Mouse (Mus musculus) neural tube, embryonic 11.5 days (tissue): ENCODE results near the gene Osm. TPM values are rescaled to one million over a fixed set of nuclear protein-coding genes. Genes with fewer than 3 reads are reported as not detected.

Source experiments
- ATAC-seq: fragments of 200-750 bp; cut with Nextera tagmentation; 2 replicates; pipeline ENCODE4 v1.8.0; 2017; ENCODE audit warnings: moderate number of reproducible peaks, mild to moderate bottlenecking, moderate TSS enrichment, moderate library complexity; ENCODE audit not compliant: insufficient read depth, low FRiP score, low TSS enrichment
- DNase-seq: peaks from one replicate; pipeline ENCODE4 v3.0.0-alpha.2; 2015; ENCODE audit warnings: low spot score
- H3K27ac ChIP-seq: fragments of 300-500 bp; sonication (generic); 2 replicates; pipeline ENCODE4 v1.5.1; 2014; ENCODE audit warnings: low read depth, mild to moderate bottlenecking, low read length
- H3K27me3 ChIP-seq: fragments of 300-500 bp; sonication (generic); 2 replicates; pipeline ENCODE4 v1.6.1; 2014; ENCODE audit warnings: mild to moderate bottlenecking, low read length, mixed read lengths; ENCODE audit not compliant: control insufficient read depth, insufficient read depth
- H3K36me3 ChIP-seq: fragments of 300-500 bp; sonication (generic); 2 replicates; pipeline ENCODE4 v1.6.1; 2014; ENCODE audit warnings: mild to moderate bottlenecking, low read length, moderate library complexity, mixed read lengths; ENCODE audit not compliant: control insufficient read depth, insufficient read depth
- H3K4me1 ChIP-seq: fragments of 300-500 bp; sonication (generic); 2 replicates; pipeline ENCODE4 v1.6.1; 2014; ENCODE audit warnings: low read length, mixed read lengths; ENCODE audit not compliant: control insufficient read depth, insufficient read depth
- H3K4me2 ChIP-seq: fragments of 300-500 bp; sonication (generic); 2 replicates; pipeline ENCODE4 v1.6.1; 2014; ENCODE audit warnings: low read depth, mild to moderate bottlenecking, moderate library complexity
- H3K4me3 ChIP-seq: fragments of 300-500 bp; sonication (generic); 2 replicates; pipeline ENCODE4 v1.5.1; 2014; ENCODE audit warnings: low read depth, low read length
- H3K9ac ChIP-seq: fragments of 300-500 bp; sonication (generic); 2 replicates; pipeline ENCODE4 v1.6.1; 2014; ENCODE audit warnings: mild to moderate bottlenecking, low read length
- H3K9me3 ChIP-seq: fragments of 300-500 bp; sonication (generic); 2 replicates; pipeline ENCODE4 v1.6.1; 2016; ENCODE audit warnings: low read length; ENCODE audit not compliant: control insufficient read depth
- WGBS: fragments of 180-500 bp; shearing (Covaris S2); extraction: QIAGEN DNeasy Blood & Tissue Kit; methylation state at CpG from one replicate; pipeline ENCODE4 v1.1.7; 2014; 5-methylcytosine and 5-hydroxymethylcytosine counted together
- polyA plus RNA-seq: library from polyadenylated mRNA; unstranded; fragments of >200 nt; fragmentation: Nextera tagmentation; extraction: Ambion mirVana; gene quantifications from 2 replicates; pipeline ENCODE4 v1.2.1, GENCODE M21; 2014

Gene Osm
- polyA plus RNA-seq, 1 experiment from 2014 or later = not detected

DNA sequence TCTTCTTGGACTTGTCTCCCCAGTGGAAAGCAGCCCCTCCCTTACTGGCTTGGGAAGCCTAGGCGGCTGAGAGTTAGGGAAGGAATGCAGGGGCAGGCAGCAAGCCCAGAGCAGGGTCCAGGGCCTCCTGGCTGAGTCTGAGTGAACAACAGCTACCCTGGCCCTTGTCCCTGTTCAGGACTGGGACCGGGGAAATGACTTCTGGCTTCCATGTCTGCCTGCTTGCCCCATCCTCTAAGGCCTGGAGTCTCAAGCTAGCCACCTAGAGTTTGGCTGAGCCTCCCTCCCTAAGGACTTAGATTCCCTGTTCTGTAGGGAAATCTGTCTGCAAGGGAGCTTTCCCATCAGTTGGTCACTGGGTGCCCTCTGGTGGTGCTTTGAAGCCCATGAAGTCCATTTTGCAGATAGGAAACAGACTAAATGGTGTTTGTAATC, 16.9 kb upstream of the Osm start:
- H3K36me3 ChIP-seq = 0 out of 2 replicates have a peak, but pooled peaks cover 3% of the 10 kb centered on the region
- no peak overlapping the region for H3K9ac ChIP-seq
- 20% methylated on average over 2 of the region's 2 CpGs for WGBS
- H3K9me3 ChIP-seq = peaks cover 4% of the 10 kb centered on the region; the same call in 1 of the 2 replicates
- no peak overlapping the region for H3K4me3 ChIP-seq
- DNase-seq = peak; percentile 60
- peaks cover 12% of the 10 kb centered on the region for H3K27me3 ChIP-seq
- no peak for ATAC-seq
- H3K4me2 ChIP-seq = no peak overlapping the region
- H3K27ac ChIP-seq = no peak overlapping the region
- 0 out of 2 replicates have a peak, but pooled peaks cover 7% of the 10 kb centered on the region for H3K4me1 ChIP-seq

DNA sequence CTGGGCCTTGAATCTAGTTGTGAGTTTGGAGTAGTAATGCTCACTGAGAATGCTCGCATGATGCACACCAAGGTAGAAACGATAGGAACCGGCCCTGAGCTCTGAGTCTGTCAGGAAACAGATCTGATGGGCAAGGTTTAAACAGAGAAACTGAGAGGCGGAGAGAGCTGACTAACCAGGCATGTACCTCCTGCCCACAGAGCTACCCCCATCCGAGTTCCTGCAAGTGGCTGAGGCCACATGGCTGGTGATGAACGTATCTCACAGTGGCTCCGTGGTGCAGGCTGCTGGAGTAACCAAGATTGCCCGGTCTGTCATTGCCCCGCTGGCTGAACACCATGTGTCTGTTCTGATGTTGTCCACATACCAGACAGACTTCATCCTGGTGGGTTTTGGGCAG, 16.3 kb upstream of the Osm start:
- ATAC-seq = no peak
- 68% methylated on average over 9 of the region's 9 CpGs for WGBS

DNA sequence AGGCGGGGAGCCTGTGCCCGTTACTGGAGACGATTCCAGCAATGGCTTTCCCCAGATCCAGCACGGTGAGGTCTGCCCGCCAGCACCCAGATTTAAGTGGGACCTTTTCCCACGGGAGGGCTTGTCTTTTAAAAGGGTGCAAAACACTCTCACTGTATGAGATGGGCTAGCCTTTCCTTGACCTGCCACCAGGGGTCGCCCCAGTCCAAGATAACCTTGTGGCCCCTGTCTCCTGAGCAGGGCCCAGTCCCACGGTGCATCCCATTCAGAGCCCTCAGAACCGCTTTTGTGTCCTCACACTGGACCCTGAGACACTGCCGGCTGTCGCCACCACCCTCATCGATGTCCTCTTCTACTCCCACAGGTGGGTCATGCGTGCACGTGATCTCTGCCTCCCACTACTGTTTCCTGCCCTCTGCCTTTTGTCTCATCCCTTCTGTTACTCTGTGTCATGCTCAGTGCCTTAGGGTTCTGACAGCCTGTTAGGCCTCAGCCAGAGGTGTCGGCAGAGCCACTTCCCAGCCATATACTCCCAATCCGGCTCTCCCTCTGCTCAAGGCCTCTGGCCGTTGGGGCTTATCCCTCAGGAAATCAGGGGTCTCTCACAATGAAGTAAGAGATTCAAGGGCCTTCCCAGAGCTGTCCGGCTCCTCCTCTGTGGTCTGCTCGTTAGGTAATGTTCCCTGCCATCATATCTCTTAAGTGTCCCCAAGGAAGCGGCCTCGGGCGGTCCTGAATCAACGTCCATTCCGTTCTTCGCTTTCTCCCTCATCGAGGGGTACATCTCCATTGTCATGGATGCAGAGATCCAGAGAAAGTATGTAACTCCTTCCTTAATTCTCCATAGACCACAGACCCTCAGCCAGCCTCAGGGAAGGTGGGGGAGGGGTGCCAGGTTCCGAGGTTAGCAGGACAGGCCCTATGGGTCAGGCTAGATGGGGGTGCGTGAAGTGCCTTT, 15.5 kb upstream of the Osm start:
- Histone ChIP-seq H3K4me1 (0 out of 2 replicates have a peak, but pooled peaks cover 7% of the 10 kb centered on the region), H3K4me3 (no peak overlapping the region), H3K27ac (no peak overlapping the region), H3K27me3 (peaks cover 12% of the 10 kb centered on the region), H3K9ac (no peak overlapping the region), H3K9me3 (peaks cover 4% of the 10 kb centered on the region; the same call in 1 of the 2 replicates), H3K36me3 (no peaks in the 10 kb centered on the region), H3K4me2 (no peak overlapping the region)
- WGBS = 49% methylated on average over 28 of the region's 28 CpGs
- ATAC-seq (no peak), DNase-seq (peak; percentile 65)

More for the DNA sequence above, 16.3 kb upstream of the Osm start:
- no peak overlapping the region for H3K27ac ChIP-seq
- no peak overlapping the region for H3K9ac ChIP-seq
- no peak overlapping the region for H3K4me3 ChIP-seq
- no peak overlapping the region for H3K4me2 ChIP-seq
- peaks cover 12% of the 10 kb centered on the region for H3K27me3 ChIP-seq
- no peaks in the 10 kb centered on the region for H3K36me3 ChIP-seq
- DNase-seq = no peak
- 0 out of 2 replicates have a peak, but pooled peaks cover 7% of the 10 kb centered on the region for H3K4me1 ChIP-seq
- peaks cover 4% of the 10 kb centered on the region; the same call in 1 of the 2 replicates for H3K9me3 ChIP-seq

DNA sequence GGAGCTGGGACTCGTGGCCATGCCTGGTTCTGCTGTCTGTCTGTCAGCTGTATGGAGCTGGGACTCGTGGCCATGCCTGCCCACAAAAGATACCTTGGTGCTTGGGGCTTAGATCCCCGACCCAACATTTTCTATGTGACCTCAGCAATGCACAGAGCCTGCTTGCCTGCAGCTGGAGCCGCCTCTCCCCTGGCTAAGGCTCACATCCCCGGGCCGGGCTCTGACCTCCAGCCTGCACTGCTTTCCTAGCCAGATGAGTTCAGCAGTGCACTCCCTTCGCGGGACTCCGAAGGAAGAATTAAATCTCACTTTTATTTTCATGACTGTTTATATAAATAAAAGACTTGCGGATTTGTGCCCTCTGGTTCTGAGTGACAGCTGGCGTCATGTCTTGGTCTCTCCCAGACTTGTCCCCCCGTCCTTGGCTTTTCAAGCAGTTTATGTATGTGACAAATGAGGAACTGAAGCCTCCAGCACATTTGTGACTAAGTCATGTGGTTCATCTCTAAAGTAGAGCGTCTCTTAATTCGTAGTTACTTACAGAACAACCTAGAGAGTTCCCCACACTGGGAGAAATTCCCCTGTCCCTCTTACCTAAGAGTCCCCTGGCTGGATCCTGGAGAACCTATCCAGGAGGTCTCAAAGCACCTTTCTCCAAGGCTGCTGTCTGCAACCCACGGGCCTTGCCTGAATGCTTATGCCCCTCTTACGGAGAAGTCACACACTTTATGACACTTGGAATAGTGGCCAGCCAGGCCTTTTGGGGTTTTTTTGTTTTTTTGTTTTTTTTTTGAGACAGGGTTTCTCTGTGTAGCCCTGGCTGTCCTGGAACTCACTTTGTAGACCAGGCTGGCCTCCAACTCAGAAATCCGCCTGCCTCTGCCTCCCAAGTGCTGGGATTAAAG, 13.9 kb upstream of the Osm start:
- H3K27ac ChIP-seq = no peak overlapping the region
- no peak overlapping the region for H3K9ac ChIP-seq
- DNase-seq = no peak
- H3K36me3 ChIP-seq = no peaks in the 10 kb centered on the region
- ATAC-seq = no peak
- no peak overlapping the region for H3K4me3 ChIP-seq
- 0 out of 2 replicates have a peak, but pooled peaks cover 7% of the 10 kb centered on the region for H3K4me1 ChIP-seq
- H3K9me3 ChIP-seq = peaks cover 4% of the 10 kb centered on the region; the same call in 1 of the 2 replicates
- no peak overlapping the region for H3K4me2 ChIP-seq
- H3K27me3 ChIP-seq = peaks cover 12% of the 10 kb centered on the region
- 86% methylated on average over 17 of the region's 17 CpGs for WGBS

DNA sequence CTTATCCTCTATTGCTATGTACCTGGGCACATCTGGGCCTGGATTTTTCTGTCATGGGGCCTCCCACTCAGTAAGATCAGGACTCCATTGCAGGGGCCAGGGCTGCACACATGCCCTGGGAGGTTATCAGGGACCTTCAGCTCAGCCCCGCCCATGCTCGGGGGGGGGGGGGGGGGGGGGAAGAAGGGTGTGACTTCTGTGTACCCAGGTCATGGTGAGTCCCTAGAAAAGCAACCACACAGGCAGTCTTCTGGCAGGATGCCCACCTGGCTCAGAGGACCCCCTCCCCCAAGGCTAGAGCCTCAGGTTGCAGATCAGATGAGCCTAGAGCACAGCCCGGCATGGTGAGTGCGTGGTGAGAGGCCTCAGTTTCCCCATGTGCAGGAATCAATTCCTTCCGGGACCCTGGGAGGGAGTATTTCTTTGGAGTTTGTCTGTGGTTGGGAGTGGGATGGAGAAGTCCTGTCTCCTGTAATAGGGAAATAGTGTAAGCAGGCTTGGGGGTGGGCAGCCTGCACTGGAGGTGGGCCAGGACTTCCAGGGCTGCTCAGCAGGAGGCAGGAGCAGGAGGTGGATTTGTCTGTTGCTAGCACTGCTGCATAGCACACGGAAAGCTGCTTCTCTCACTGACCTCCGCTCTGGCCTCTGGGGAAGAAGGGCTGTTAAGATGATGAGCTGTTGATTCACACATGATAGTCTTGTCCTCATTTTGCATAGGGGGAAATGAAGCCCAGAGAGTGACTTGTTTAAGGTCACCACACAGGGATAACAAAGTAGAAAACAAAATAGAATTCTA, 12.6 kb upstream of the Osm start:
- H3K27me3 ChIP-seq = peaks cover 7% of the 10 kb centered on the region
- 29% methylated on average over 7 of the region's 7 CpGs for WGBS
- DNase-seq (no peak), ATAC-seq (no peak)
- H3K9me3 ChIP-seq = no peaks in the 10 kb centered on the region
- no peaks in the 10 kb centered on the region for H3K36me3 ChIP-seq
- H3K4me3 ChIP-seq = no peak overlapping the region
- no peak overlapping the region for H3K9ac ChIP-seq
- H3K27ac ChIP-seq = no peak overlapping the region
- H3K4me2 ChIP-seq = no peak overlapping the region
- no peaks in the 10 kb centered on the region for H3K4me1 ChIP-seq

DNA sequence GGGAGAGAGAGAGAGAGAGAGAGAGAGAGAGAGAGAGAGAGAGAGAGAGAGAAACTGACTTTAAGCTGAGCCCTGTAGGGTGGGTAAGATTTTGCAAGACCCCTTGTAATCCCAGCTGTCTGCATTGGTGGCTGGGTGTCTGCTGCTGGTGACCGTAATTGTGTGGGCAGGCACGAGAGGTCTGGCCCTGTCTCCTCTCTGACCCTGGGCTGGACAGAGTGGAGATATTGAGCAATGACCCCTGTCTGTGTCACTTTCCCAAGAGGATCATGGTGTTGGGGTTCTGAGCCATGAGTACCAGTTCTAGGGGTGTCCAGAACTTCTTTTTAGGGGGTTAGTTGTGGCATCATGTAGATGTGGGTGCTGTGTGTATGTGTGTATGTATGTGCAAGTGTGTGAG, 12.0 kb upstream of the Osm start:
- H3K27ac ChIP-seq = no peak overlapping the region
- no peak overlapping the region for H3K9ac ChIP-seq
- no peak overlapping the region for H3K4me3 ChIP-seq
- H3K27me3 ChIP-seq = peaks cover under 1% of the 10 kb centered on the region
- ATAC-seq (no peak), DNase-seq (no peak)
- WGBS = 47% methylated on average over 2 of the region's 2 CpGs
- H3K9me3 ChIP-seq = no peaks in the 10 kb centered on the region
- no peaks in the 10 kb centered on the region for H3K36me3 ChIP-seq
- H3K4me1 ChIP-seq = no peaks in the 10 kb centered on the region
- H3K4me2 ChIP-seq = no peak overlapping the region

DNA sequence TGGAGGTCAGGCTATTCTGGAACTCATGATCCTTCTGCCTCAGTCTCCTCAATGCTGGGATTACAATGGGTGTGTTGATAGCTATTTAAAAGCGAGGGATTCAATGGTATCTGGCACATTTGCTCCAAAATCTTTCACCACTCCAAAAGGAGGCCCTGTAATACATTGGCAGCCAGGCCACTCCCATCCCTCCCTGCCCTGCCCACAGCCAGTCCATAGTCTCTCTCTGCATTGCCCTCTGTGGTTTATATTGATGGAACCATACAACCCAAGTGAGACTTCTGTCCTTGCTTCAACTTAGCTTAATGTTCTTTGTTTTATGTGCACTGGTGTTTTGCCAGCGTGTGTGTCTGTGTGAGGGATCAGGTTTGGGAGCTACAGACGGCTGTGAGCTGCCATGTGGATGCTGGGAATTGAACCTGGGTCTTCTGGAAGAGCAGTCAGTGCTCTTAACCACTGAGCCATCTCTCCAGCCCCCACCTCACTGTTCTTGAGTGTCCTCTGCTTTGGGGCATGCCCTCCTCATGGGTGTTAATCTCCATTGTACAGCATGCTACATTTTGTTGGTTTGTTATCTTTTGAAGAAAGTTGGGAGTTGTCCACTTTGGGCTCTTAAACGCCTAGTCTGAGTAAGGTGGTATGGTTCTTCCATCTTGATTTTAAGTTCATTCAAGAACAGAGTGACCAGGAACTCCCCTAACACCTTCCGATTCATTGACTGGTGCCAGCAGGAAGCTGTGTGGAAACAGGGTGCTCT, 9.5 kb upstream of the Osm start:
- ATAC-seq = no peak
- Histone ChIP-seq H3K4me1 (no peaks in the 10 kb centered on the region), H3K9ac (no peak overlapping the region), H3K4me2 (no peak overlapping the region), H3K36me3 (no peaks in the 10 kb centered on the region), H3K9me3 (no peaks in the 10 kb centered on the region), H3K27me3 (no peaks in the 10 kb centered on the region), H3K27ac (no peak overlapping the region), H3K4me3 (no peak overlapping the region)
- no peak for DNase-seq
- WGBS = 84% methylated on average over 5 of the region's 5 CpGs
